Mouse (Mus musculus) myocyte (in vitro differentiated cells): ENCODE measurements around the gene B430306N03Rik.

Experiments
- E2F4 ChIP-seq: IDR thresholded peaks from one replicate; pipeline ENCODE4 v1.6.1; 2011; ENCODE audit warnings: mild to moderate bottlenecking, control low read depth, moderate library complexity; ENCODE audit not compliant: insufficient read depth
- MAX ChIP-seq: IDR thresholded peaks from one replicate; pipeline ENCODE4 v1.6.1; 2011; ENCODE audit warnings: low read depth, mild to moderate bottlenecking, control low read depth
- MYOD1 ChIP-seq, 3 experiments: IDR thresholded peaks; one replicate each; pipeline ENCODE4 v1.6.1; 2011; ENCODE audit warnings: control low read depth in 2 of 3, low read depth in 2 of 3, mild to moderate bottlenecking in 2 of 3, moderate library complexity in 1 of 3; ENCODE audit not compliant: insufficient read length in 2 of 3, control insufficient read depth in 1 of 3
- MYOG ChIP-seq, 3 experiments: IDR thresholded peaks; one replicate each; pipeline ENCODE4 v1.6.1; 2011; ENCODE audit warnings: control low read depth in 2 of 3, low read depth in 2 of 3, mild to moderate bottlenecking in 2 of 3; ENCODE audit not compliant: insufficient read length in 2 of 3, control insufficient read depth in 1 of 3, insufficient read depth in 1 of 3
- POLR2A ChIP-seq: IDR thresholded peaks from one replicate; pipeline ENCODE4 v1.6.1; 2011; ENCODE audit warnings: low read depth, mild to moderate bottlenecking, control low read depth, moderate library complexity; ENCODE audit not compliant: insufficient read length
- POLR2AphosphoS2 ChIP-seq: IDR thresholded peaks from one replicate; pipeline ENCODE4 v1.6.1; 2011; ENCODE audit warnings: low read depth, control low read depth; ENCODE audit not compliant: insufficient read length
- REST ChIP-seq: IDR thresholded peaks from one replicate; pipeline ENCODE4 v1.6.1; 2011; ENCODE audit warnings: mild to moderate bottlenecking, control low read depth, moderate library complexity; ENCODE audit not compliant: insufficient read depth, insufficient read length
- SRF ChIP-seq: IDR thresholded peaks from one replicate; pipeline ENCODE4 v1.6.1; 2011; ENCODE audit warnings: low read depth; ENCODE audit not compliant: control insufficient read depth, insufficient read length
- TCF12 ChIP-seq: IDR thresholded peaks from one replicate; pipeline ENCODE4 v1.6.1; 2011; ENCODE audit warnings: mild to moderate bottlenecking, control low read depth; ENCODE audit not compliant: poor library complexity, insufficient read depth, severe bottlenecking
- TCF3 ChIP-seq: IDR thresholded peaks from one replicate; pipeline ENCODE4 v1.6.1; 2011; ENCODE audit warnings: low read depth, control low read depth; ENCODE audit not compliant: insufficient read length
- USF1 ChIP-seq: IDR thresholded peaks from one replicate; pipeline ENCODE4 v1.6.1; 2011; ENCODE audit warnings: low read depth, mild to moderate bottlenecking, control low read depth, moderate library complexity

GRCm38 (mm10) chr17:48301792-48302191 is 14.1 kb upstream of the B430306N03Rik start:
- TF ChIP-seq POLR2A (no peak), USF1 (no peak), POLR2AphosphoS2 (no peak), E2F4 (no peak), MAX (no peak), MYOG (IDR thresholded peaks at IDR 0.05; ENCODE audit: control insufficient read depth in 1 of 3, insufficient read depth in 1 of 3, insufficient read length in 2 of 3, low read depth in 2 of 3) (no peak), TCF3 (no peak), MYOD1 (IDR thresholded peaks at IDR 0.05; ENCODE audit: control insufficient read depth in 1 of 3, insufficient read length in 2 of 3, low read depth in 2 of 3) (no peak), TCF12 (no peak), REST (no peak), SRF (no peak)
